Mouse (Mus musculus) brain, adult 2 months (tissue): ENCODE data around the gene Elk3.
A peak's percentile ranks its signal among the peaks of the same experiment; 100 is the strongest.

Experiments used
- DNase-seq: peaks from one replicate; pipeline ENCODE4 v3.0.0; 2011; ENCODE audit warnings: low read depth, low spot score

Gene Elk3

GRCm38 (mm10) chr10:93269744-93270143 is 41.2 kb downstream of the Elk3 start:
- no peak for DNase-seq

DNA sequence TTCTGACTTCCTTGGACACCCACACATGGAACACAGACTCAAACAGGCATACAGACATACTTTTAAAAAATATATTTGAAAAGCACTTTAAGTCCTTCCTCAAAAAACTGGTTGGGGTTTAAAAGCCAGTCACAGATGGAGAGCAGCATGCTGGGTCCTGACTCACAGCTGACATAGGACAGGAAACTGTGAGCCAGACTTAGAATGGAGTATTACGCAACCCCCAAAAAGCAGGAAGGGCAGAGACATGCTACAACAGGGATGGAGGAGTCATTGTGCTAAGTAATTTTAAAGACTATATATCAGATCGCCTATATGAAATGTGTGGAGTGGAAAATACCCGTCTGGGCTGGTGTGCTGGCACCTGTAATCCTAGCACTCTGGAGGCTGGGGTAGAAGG is 42.6 kb downstream of the Elk3 start:
- no peak for DNase-seq

GRCm38 (mm10) chr10:93267509-93267908 is 43.4 kb downstream of the Elk3 start:
- DNase-seq = no peak

- peak; percentile 80 for DNase-seq
These were observed 44.4 kb downstream of the Elk3 start for GRCm38 (mm10) chr10:93266521-93266920.

DNA sequence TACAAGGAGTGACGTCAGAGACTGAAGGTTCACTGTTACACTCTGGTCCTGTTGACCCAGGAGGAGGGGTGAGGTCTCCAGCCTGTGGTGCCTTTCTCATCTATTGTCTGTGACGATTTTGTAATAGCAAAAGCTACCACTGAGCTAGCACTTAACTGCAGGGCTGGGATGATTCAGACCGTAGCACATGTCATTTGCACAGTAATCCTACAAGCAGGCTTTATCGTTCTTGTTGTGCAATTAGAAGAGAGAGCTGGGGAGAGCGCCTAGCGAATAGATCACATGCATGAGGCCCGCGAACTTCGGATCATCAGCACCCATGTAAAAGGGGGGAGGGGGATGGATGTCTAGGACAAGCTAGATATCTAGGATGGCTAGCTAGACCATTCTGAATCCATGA is 45.1 kb downstream of the Elk3 start:
- DNase-seq = peak; percentile 57

- DNase-seq = no peak
These were observed 46.9 kb downstream of the Elk3 start for GRCm38 (mm10) chr10:93264001-93264400.

GRCm38 (mm10) chr10:93263431-93263830 is 47.5 kb downstream of the Elk3 start:
- DNase-seq = peak; percentile 64

DNA sequence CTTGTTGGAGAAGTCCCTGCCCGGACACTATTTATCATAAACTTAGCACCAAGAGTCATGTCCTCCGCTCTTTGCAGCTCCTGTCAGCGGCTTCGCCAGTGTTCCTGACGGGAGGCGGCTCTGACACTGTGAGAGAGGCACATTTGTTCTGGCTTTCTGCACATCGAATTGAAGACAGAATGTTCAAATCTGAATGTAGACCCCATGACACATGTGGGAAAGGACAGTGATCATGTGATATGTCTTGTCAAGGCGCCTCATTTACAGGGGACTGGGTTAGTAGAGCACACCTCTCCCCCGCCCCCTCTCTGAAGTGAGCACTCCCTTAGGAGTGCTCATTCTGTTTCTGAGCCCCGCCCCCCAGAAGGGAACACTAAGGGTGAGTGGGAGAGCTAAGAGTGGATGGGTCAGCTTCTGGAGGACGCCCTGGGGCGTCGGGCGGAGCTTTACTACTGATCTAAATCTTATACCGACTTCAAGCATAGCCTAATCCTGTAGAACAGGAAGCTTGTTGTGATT is 48.9 kb downstream of the Elk3 start:
- no peak for DNase-seq

- DNase-seq = peak; percentile 80
These were observed 49.6 kb downstream of the Elk3 start for GRCm38 (mm10) chr10:93261132-93261980.

DNA sequence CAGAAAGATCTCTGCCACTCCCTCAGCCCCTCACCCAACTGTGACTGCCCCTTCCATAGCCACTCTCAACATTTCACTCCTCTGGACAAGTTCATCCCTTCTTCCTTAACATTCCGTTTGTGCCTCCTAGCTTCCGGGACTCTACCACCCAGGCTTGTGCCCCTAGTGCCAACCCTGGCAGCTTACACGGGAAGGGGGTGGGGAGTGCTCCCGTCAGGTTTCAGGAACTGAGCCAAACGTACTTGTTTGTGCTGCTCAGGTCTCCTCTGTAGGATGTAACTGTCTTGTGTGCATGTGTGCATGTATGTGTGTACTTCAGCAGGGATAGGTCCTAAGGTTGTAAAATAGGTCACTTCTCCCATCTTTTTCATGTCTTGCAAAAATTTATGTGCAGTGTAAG is 51.1 kb downstream of the Elk3 start:
- no peak for DNase-seq

GRCm38 (mm10) chr10:93255294-93255693 is 55.6 kb downstream of the Elk3 start:
- peak; percentile 86 for DNase-seq

DNA sequence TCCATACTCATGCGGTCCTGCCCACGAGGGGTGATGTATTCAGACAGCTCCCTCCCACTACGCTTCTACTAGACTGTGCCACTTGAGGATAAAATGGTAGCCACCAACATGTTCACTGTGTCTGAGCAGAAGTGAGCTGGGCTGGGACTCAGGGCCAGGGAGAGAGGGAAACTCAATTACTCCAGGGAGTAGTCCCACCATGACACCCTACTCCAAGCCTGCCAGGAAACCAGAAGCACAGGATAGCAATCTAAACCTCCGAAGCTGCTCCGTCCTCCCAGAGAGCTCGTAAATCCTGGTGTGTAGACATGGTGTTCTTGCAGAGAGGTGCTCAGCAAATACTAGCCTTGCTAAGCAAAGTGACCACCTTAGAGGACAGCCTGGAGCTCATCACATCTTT is 57.8 kb downstream of the Elk3 start:
- DNase-seq = no peak

DNA sequence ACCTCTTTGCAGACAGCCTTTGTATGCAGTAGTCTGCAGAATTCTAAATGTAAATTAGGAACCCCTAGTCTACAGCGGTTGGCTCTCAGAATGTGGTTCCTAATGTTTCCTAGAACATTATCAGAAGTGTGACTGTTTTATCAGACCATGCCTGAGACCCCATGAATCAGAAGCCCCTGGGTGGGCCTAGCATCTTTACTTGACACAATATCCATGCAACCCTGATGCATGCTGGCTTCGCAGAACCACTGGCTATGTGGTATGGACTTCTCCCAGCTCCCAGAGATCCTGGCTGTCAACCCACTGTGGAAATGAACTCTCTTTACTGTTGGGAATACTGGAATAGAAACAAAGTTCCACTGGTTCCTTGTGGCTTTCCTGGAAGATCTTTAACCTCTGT is 58.3 kb downstream of the Elk3 start:
- no peak for DNase-seq

DNA sequence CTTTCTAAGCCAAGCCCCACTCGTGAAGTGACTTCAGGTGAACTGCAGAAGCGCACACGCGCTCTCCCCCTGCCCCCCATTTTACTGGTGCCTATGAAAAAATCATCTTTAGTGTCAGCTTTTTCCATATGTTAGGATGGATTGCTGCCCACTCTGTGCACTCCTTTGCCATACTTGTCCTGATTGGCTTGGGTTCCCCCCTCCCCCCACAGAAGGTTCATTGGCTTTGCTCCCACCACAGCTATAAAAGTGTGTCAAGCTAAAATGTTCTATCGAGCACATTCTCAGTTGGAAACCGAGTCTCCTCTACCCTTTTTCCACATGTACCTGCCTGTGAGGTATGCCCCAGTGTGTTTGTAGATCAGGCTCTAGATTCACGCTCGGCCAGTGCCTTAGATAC is 59.5 kb downstream of the Elk3 start:
- peak; percentile 68 for DNase-seq

DNA sequence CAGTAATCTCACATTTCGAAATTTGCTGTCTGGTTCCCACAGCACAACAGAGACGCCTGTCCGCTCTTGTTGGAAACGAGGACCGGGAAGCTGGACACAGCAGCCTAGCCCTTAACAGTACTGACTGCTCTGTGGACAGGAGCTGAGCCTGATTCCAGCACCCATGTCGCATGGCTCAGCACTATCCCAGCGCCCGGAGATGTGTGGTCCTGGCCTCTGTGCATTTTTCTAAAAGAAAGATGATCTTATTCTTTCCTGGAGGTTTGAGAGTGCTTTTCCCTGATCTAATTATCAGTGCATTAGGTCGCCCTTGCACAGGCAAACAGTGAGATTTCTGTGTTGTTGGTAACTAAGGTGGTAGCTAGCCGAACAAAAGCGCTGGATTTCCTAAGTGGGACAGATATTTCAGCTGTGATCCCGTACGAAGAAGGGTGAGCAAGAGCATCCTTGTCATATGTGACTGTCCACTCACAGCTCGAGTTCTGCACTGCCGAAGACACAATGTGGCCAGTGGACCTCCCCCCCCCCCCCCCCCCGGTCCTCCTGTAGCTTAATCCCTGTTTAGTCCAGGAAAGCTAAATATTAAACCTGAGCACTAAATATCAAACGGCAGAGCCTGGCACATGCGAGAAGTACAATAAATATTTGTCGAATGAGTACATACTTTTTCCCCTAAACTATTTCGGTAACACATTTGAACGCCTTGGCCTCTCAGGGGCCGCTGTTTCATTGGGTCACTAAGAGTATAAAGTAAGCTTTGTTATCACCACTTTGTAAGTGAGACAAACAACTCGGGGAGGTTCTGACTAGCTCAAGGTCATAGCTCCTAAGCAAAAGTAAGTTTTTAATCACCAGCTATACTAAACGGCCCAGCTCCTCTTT is 60.3 kb downstream of the Elk3 start:
- no peak for DNase-seq

DNA sequence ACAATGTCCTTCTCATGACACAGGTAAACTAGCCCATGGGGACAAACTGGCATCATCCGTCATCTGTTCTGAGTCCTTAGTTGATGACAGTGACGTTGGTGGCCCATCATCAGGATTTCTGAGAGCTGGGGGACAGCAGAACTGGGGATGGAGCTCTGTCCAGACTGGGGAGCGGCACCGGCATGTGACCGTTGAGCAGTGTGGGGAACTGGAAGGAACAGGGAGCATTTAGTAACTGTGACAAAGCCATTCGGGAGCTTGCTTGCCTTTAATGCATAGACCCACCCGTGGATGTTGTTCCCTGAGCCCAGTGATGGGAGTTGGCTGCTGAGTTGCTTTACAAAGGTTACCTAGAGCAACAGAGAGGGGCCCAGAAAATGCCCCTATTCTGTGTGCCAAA is 61.0 kb downstream of the Elk3 start:
- no peak for DNase-seq

DNA sequence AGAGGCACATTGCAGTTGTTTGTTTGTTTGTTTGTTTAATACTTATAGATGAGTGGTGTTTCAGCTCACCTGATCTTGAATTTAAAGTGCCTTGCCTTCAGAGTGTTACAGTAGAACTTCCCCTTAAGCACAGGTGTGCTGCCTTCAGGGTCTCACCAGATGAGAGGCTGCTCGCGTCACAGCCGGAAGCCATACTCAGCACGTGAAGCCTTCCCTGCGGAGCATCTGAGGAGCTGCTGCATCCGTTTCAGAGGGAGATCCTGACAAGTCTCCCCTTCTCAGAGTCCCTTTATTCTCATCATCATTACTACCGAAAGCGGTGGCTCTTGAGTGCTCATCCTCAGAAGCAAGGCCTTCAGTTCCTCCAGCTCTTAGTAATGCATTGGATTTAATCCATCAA is 62.5 kb downstream of the Elk3 start:
- no peak for DNase-seq

GRCm38 (mm10) chr10:93247902-93248301 is 63.0 kb downstream of the Elk3 start:
- peak; percentile 73 for DNase-seq

DNA sequence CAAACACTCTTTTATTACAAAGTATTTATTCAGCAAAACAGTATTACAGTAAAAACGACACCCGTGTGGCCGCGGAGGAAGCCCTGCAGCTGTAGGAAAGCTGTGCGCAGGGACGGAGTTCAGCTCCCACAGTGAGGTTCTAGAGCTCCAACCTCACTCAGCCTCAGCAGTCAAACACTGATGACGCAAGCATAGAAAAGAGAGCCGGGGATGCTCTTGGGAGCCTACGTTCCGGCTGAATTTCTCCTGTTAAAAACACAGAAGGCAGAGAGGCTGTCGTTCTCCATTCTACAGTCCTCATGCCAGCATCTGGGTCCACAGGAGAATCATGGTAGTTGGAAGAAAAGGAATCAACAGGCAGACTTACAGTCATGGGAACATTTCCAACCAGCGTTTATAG is 63.5 kb downstream of the Elk3 start:
- peak; percentile 66 for DNase-seq

DNA sequence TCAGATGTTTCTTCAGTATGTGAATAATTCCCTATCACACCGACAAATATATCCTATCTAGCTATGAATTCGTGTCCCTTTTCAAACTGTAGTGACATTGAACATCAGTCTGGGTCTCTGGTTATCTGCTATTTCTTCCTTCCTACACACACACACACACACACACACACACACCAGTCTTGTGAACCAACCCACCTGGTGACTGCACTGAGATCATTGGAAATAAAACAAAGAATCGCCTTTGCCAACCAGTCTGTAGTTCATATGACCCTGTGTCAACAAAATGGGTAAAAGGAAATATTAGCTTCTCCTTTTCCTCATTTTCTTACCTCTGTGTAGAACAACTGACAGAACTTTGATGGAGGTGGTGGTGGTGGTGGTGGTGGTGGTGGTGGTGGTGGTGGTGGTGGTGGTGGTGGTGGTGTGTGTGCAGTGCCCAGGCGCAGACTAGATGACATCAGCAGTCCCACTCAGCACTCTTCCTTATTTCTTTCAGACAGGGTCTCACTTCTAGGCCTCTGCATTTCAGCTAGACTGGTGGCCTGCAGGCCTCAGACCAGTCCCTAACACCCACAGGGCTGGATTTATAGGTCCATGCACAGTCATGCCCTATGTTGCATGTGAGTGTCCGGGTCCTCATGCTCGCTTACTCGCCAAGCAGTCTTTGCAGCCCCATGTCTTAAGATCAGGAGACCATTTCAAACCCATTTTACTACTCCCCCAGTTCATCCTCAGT is 64.6 kb downstream of the Elk3 start:
- DNase-seq = no peak

GRCm38 (mm10) chr10:93244209-93244705 is 66.7 kb downstream of the Elk3 start:
- DNase-seq = no peak

GRCm38 (mm10) chr10:93242861-93243260 is 68.1 kb downstream of the Elk3 start:
- DNase-seq = no peak
